Mouse (Mus musculus): ENCODE results near the gene Rpl36-ps4.

DNA sequence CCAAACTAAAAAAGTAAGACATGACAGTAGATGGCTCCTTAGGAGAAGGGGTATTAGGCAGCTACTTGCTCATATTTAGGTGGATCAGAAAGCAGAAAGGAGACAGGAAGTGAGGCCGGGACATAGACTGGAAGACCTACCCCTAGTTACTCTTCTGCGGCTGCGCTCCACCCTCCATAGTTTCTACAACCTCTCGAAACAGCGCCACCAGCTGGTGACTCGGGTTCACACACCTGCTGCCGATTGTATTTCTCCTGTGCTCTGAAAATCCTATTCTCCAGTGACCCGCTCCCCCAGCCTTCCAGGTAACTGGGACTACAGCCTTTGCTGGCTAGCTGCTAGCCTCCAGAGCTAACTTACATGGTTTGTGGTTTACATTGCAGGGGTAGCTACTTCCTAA, 37.5 kb downstream of the Rpl36-ps4 start:
- TF ChIP-seq POLR2A (IDR thresholded peaks at IDR 0.05; ENCODE audit: borderline replicate concordance, extremely low read depth, insufficient read depth, insufficient read length, poor library complexity, severe bottlenecking) (no peak), CTCF (IDR thresholded peaks at IDR 0.05; ENCODE audit: borderline replicate concordance, extremely low read depth, insufficient read depth, insufficient read length) (0 out of 2 replicates have a peak, but pooled peaks have one; percentile 24)

Data from brain, embryonic 14.5 days (tissue).